In genomic region chr4:88438990-88439329, GRCm38 (mm10) we compare ENCODE assay signal across 10 mouse cellular contexts. TPM values are rescaled to one million over a fixed set of nuclear protein-coding genes. Genes with fewer than 3 reads are reported as not detected.
DNase-seq lines count a peak whose midpoint lies in the region; ATAC-seq and TF ChIP-seq lines count a peak whose summit lies in the region.
"Had no signal": no experiment of that assay in that cellular context is flagged by ENCODE, and none has a peak within 500 bp of the region (broad histone marks: within the 10 kb centered on the region; RNA-seq: fewer than 3 reads in every experiment).

No protein-coding gene starts in this region.

- H3K9ac ChIP-seq in kidney, postnatal 0 days (ENCODE audit: low read depth, low read length) = no peak overlapping the region
- H3K9ac ChIP-seq in limb, embryonic 12.5 days (replicated peaks) = no peak overlapping the region; the same call in 1 of the 2 replicates
- H3K9ac ChIP-seq in neural tube, embryonic 12.5 days = 0 out of 2 replicates have a peak overlapping the region, but pooled peaks have one; percentile 46

- no peaks in the 10 kb centered on the region for H3K27me3 ChIP-seq in kidney, postnatal 0 days (ENCODE audit: insufficient read depth, low read length)
- peaks cover 3% of the 10 kb centered on the region; the same call in 1 of the 2 replicates for H3K27me3 ChIP-seq in forebrain, embryonic 10.5 days (ENCODE audit: poor library complexity, severe bottlenecking)
- no peaks in the 10 kb centered on the region; the same call in 1 of the 2 replicates for H3K27me3 ChIP-seq in limb, embryonic 12.5 days
- H3K27me3 ChIP-seq in neural tube, embryonic 12.5 days (replicated peaks) = no peaks in the 10 kb centered on the region

- 0 out of 2 replicates have a peak, but pooled peaks cover 2% of the 10 kb centered on the region for H3K4me1 ChIP-seq in kidney, postnatal 0 days (replicated peaks; ENCODE audit: insufficient read depth, low read length)
- peaks cover 23% of the 10 kb centered on the region for H3K4me1 ChIP-seq in forebrain, embryonic 10.5 days
- peaks cover 8% of the 10 kb centered on the region for H3K4me1 ChIP-seq in limb, embryonic 12.5 days (replicated peaks)
- H3K4me1 ChIP-seq in neural tube, embryonic 12.5 days = peaks cover 9% of the 10 kb centered on the region; the same call in 1 of the 2 replicates

- 12% methylated on average over 4 of the region's 4 CpGs for WGBS in kidney, postnatal 0 days
- WGBS in forebrain, embryonic 10.5 days = 31% methylated on average over 4 of the region's 4 CpGs
- WGBS in limb, embryonic 12.5 days = 20% methylated on average over 4 of the region's 4 CpGs
- WGBS in neural tube, embryonic 12.5 days = 18% methylated on average over 4 of the region's 4 CpGs

- no peak for TF ChIP-seq CTCF in kidney, postnatal 0 days (IDR thresholded peaks at IDR 0.05; ENCODE audit: low read depth)

- 0 out of 2 replicates have a peak overlapping the region, but pooled peaks have one; percentile 43 for H3K27ac ChIP-seq in kidney, postnatal 0 days
- peak overlapping the region; percentile 82 for H3K27ac ChIP-seq in forebrain, embryonic 10.5 days
- no peak overlapping the region for H3K27ac ChIP-seq in limb, embryonic 12.5 days
- H3K27ac ChIP-seq in neural tube, embryonic 12.5 days = no peak overlapping the region

- ATAC-seq in kidney, postnatal 0 days (replicated peaks; ENCODE audit: low FRiP score, low read depth) = no peak
- ATAC-seq in limb, embryonic 12.5 days (ENCODE audit: insufficient number of reproducible peaks, insufficient read depth, low FRiP score, low TSS enrichment, low read depth) = no peak; the same call in 1 of the 2 replicates
- no peak for ATAC-seq in neural tube, embryonic 12.5 days (ENCODE audit: low FRiP score, low read depth)
- no peak for ATAC-seq in frontal cortex, adult (ENCODE audit: low TSS enrichment)

- peak overlapping the region; percentile 69 for H3K4me2 ChIP-seq in kidney, postnatal 0 days (ENCODE audit: low read length)
- H3K4me2 ChIP-seq in limb, embryonic 12.5 days = peak overlapping the region; percentile 74
- peak overlapping the region; percentile 64 for H3K4me2 ChIP-seq in neural tube, embryonic 12.5 days (replicated peaks)

- no peaks in the 10 kb centered on the region for H3K9me3 ChIP-seq in kidney, postnatal 0 days (replicated peaks; ENCODE audit: low read length)
- H3K9me3 ChIP-seq in forebrain, embryonic 10.5 days = no peaks in the 10 kb centered on the region
- H3K9me3 ChIP-seq in limb, embryonic 12.5 days = no peaks in the 10 kb centered on the region
- H3K9me3 ChIP-seq in neural tube, embryonic 12.5 days = no peaks in the 10 kb centered on the region

- H3K36me3 ChIP-seq in kidney, postnatal 0 days (ENCODE audit: insufficient read depth, low read length) = no peaks in the 10 kb centered on the region
- no peaks in the 10 kb centered on the region for H3K36me3 ChIP-seq in forebrain, embryonic 10.5 days (replicated peaks)
- H3K36me3 ChIP-seq in limb, embryonic 12.5 days = no peaks in the 10 kb centered on the region
- no peaks in the 10 kb centered on the region for H3K36me3 ChIP-seq in neural tube, embryonic 12.5 days

- DNase-seq in kidney, postnatal 0 days (ENCODE audit: low spot score) = no peak
- DNase-seq in kidney, adult 11 months = no peak
- DNase-seq in forebrain, embryonic 10.5 days (ENCODE audit: extremely low spot score, low spot score) = no peak
- DNase-seq in Muller cell, postnatal 12 days (ENCODE audit: inconsistent ontology term) = no peak
- no peak for DNase-seq in layer of hippocampus, postnatal 14 days (ENCODE audit: low spot score in 2 of 2)
- DNase-seq: cerebellum, adult 8-10 months; right cerebral cortex, adult 18-20 months had no signal

- H3K4me3 ChIP-seq in kidney, postnatal 0 days (replicated peaks; ENCODE audit: low read depth, low read length) = peak overlapping the region; percentile 35
- H3K4me3 ChIP-seq in forebrain, embryonic 10.5 days = peak overlapping the region; percentile 52
- peak overlapping the region; percentile 44 for H3K4me3 ChIP-seq in limb, embryonic 12.5 days (replicated peaks)
- peak overlapping the region; percentile 34; the same call in 1 of the 2 replicates for H3K4me3 ChIP-seq in neural tube, embryonic 12.5 days

RNA-seq across cellular contexts. Expression of gene Hacd4, which starts 0.2 kb away (rescaled TPM):
- polyA plus RNA-seq in kidney, postnatal 0 days (2015; fragmentation: Nextera tagmentation; extraction: Ambion mirVana) = 33.5 and 37.0 TPM in 2 replicates
- 2.5 and 3.2 TPM in 2 replicates for polyA plus RNA-seq in forebrain, embryonic 10.5 days (2016; fragmentation: Nextera tagmentation; extraction: Ambion mirVana)
- 3.7 and 3.8 TPM in 2 replicates for polyA plus RNA-seq in limb, embryonic 12.5 days (2016; fragmentation: Nextera tagmentation; extraction: Ambion mirVana)
- polyA plus RNA-seq in neural tube, embryonic 12.5 days (2016; fragmentation: Nextera tagmentation; extraction: Ambion mirVana) = 2.6 and 3.8 TPM in 2 replicates
- total RNA-seq in layer of hippocampus, postnatal 14 days (2021) = 1 to 10 TPM; 1.8 to 3.0 TPM

Comparison
In these comparisons a context has a peak if more than half of its experiments do, and no peak if none do; other contexts are left out.
1. H3K27ac ChIP-seq: peak in kidney, postnatal 0 days (single experiment) and forebrain, embryonic 10.5 days (single experiment); none in limb, embryonic 12.5 days (single experiment) and neural tube, embryonic 12.5 days (single experiment).
2. Peak in every context shown above with its lines, with median percentiles within 50 percentile points of each other: H3K4me2 ChIP-seq and H3K4me3 ChIP-seq.